Mouse (Mus musculus) forebrain, embryonic 15.5 days (tissue): Measurements from ENCODE around the gene Rassf5. TPM values are rescaled to one million over a fixed set of nuclear protein-coding genes. Genes with fewer than 3 reads are reported as not detected.

Experiments used
- ATAC-seq: fragments of 200-750 bp; cut with Nextera tagmentation; replicated peaks from 2 replicates; pipeline ENCODE4 v1.8.0; 2017; ENCODE audit warnings: mild to moderate bottlenecking, moderate TSS enrichment, moderate library complexity
- H3K27ac ChIP-seq: fragments of 300-500 bp; sonication (generic); replicated peaks from 2 replicates; pipeline ENCODE4 v1.5.1; 2015; ENCODE audit warnings: mild to moderate bottlenecking, inconsistent platforms
- H3K27me3 ChIP-seq: fragments of 300-500 bp; sonication (generic); 2 replicates; pipeline ENCODE4 v1.6.1; 2015; ENCODE audit warnings: inconsistent platforms
- H3K36me3 ChIP-seq: fragments of 300-500 bp; sonication (generic); 2 replicates; pipeline ENCODE4 v1.6.1; 2015; ENCODE audit warnings: mild to moderate bottlenecking, inconsistent platforms
- H3K4me1 ChIP-seq: fragments of 300-500 bp; sonication (generic); 2 replicates; pipeline ENCODE4 v1.6.1; 2015; ENCODE audit warnings: inconsistent platforms
- H3K4me2 ChIP-seq: fragments of 300-500 bp; sonication (generic); replicated peaks from 2 replicates; pipeline ENCODE4 v1.6.1; 2015; ENCODE audit warnings: mild to moderate bottlenecking, inconsistent platforms
- H3K4me3 ChIP-seq: fragments of 300-500 bp; sonication (generic); 2 replicates; pipeline ENCODE4 v1.5.1; 2015; ENCODE audit warnings: mild to moderate bottlenecking, inconsistent platforms
- H3K9ac ChIP-seq: fragments of 300-500 bp; sonication (generic); replicated peaks from 2 replicates; pipeline ENCODE4 v1.6.1; 2015; ENCODE audit warnings: mild to moderate bottlenecking, inconsistent platforms
- H3K9me3 ChIP-seq: fragments of 300-500 bp; sonication (generic); 2 replicates; pipeline ENCODE4 v1.6.1; 2016; ENCODE audit warnings: inconsistent platforms
- WGBS: fragments of 180-500 bp; shearing (Covaris S2); methylation state at CpG from one replicate; pipeline ENCODE4 v1.1.7; 2015; ENCODE audit warnings: mixed read lengths; 5-methylcytosine and 5-hydroxymethylcytosine counted together
- polyA plus RNA-seq: library from polyadenylated mRNA; unstranded; fragments of >200 nt; fragmentation: Nextera tagmentation; extraction: Ambion mirVana; gene quantifications from 2 replicates; pipeline ENCODE4 v1.2.1, GENCODE M21; 2015

Gene Rassf5
- polyA plus RNA-seq, 1 experiment from 2014 or later: 1.8 TPM

GRCm38 (mm10) chr1:131246433-131247395 lies 1.7 kb upstream of the Rassf5 start:
- Histone ChIP-seq H3K36me3 (no peaks in the 10 kb centered on the region), H3K4me3 (no peak overlapping the region), H3K9me3 (no peaks in the 10 kb centered on the region), H3K27ac (no peak overlapping the region), H3K4me1 (peaks cover 22% of the 10 kb centered on the region), H3K9ac (no peak overlapping the region), H3K4me2 (0 out of 2 replicates have a peak overlapping the region, but pooled peaks have one; percentile 9), H3K27me3 (peaks cover 14% of the 10 kb centered on the region)
- WGBS: 11% methylated on average over 7 of the region's 7 CpGs
- 0 out of 2 replicates have a peak, but pooled peaks have one; percentile 9 for ATAC-seq

- Histone ChIP-seq H3K27ac (no peak overlapping the region), H3K27me3 (peaks cover 14% of the 10 kb centered on the region)
- WGBS: 9% methylated on average over 9 of the region's 9 CpGs
Observed at GRCm38 (mm10) chr1:131245926-131246325, 868 bp upstream of the Rassf5 start.

GRCm38 (mm10) chr1:131244536-131245088 lies 446 bp downstream of the Rassf5 start:
- peak overlapping the region; percentile 95 for H3K4me2 ChIP-seq
- H3K4me1 ChIP-seq: peaks cover 26% of the 10 kb centered on the region
- peaks cover 14% of the 10 kb centered on the region for H3K27me3 ChIP-seq
- H3K9ac ChIP-seq: peak overlapping the region; percentile 57
- ATAC-seq: peak; percentile 57
- under 1% methylated on average over 57 of the region's 57 CpGs for WGBS
- no peaks in the 10 kb centered on the region for H3K36me3 ChIP-seq
- H3K4me3 ChIP-seq: peak overlapping the region; percentile 55
- no peaks in the 10 kb centered on the region for H3K9me3 ChIP-seq
- H3K27ac ChIP-seq: no peak overlapping the region

More at GRCm38 (mm10) chr1:131245926-131246325, 868 bp upstream of the Rassf5 start:
- Histone ChIP-seq H3K4me3 (peak overlapping the region; percentile 55), H3K9ac (no peak overlapping the region), H3K9me3 (no peaks in the 10 kb centered on the region), H3K36me3 (no peaks in the 10 kb centered on the region), H3K4me1 (peaks cover 22% of the 10 kb centered on the region), H3K4me2 (peak overlapping the region; percentile 95)
- peak; percentile 47 for ATAC-seq

GRCm38 (mm10) chr1:131242956-131243355 lies 2.1 kb downstream of the Rassf5 start:
- H3K36me3 ChIP-seq: no peaks in the 10 kb centered on the region
- no peak overlapping the region for H3K27ac ChIP-seq
- 63% methylated on average over 6 of the region's 6 CpGs for WGBS
- H3K9me3 ChIP-seq: no peaks in the 10 kb centered on the region
- H3K4me3 ChIP-seq: no peak overlapping the region
- H3K4me2 ChIP-seq: no peak overlapping the region
- peaks cover 14% of the 10 kb centered on the region for H3K27me3 ChIP-seq
- no peak overlapping the region for H3K9ac ChIP-seq
- H3K4me1 ChIP-seq: peaks cover 28% of the 10 kb centered on the region
- no peak for ATAC-seq

- 38% methylated on average over 12 of the region's 12 CpGs for WGBS
- Histone ChIP-seq H3K4me1 (peaks cover 10% of the 10 kb centered on the region), H3K27ac (no peak overlapping the region), H3K36me3 (no peaks in the 10 kb centered on the region), H3K4me2 (no peak overlapping the region), H3K4me3 (no peak overlapping the region), H3K27me3 (peaks cover 14% of the 10 kb centered on the region), H3K9me3 (no peaks in the 10 kb centered on the region), H3K9ac (no peak overlapping the region)
- ATAC-seq: no peak
Observed at GRCm38 (mm10) chr1:131239576-131240193, 5.4 kb downstream of the Rassf5 start.

GRCm38 (mm10) chr1:131238931-131239381 lies 6.1 kb downstream of the Rassf5 start:
- no peaks in the 10 kb centered on the region for H3K9me3 ChIP-seq
- peaks cover 8% of the 10 kb centered on the region for H3K27me3 ChIP-seq
- H3K4me3 ChIP-seq: no peak overlapping the region
- no peak overlapping the region for H3K4me2 ChIP-seq
- H3K4me1 ChIP-seq: peaks cover 6% of the 10 kb centered on the region; the same call in 1 of the 2 replicates
- no peak overlapping the region for H3K27ac ChIP-seq
- H3K9ac ChIP-seq: no peak overlapping the region
- ATAC-seq: no peak
- H3K36me3 ChIP-seq: no peaks in the 10 kb centered on the region
- WGBS: 73% methylated on average over 8 of the region's 8 CpGs

GRCm38 (mm10) chr1:131236077-131236476 lies 9.0 kb downstream of the Rassf5 start:
- ATAC-seq: no peak
- no peaks in the 10 kb centered on the region for H3K36me3 ChIP-seq
- no peak overlapping the region for H3K9ac ChIP-seq
- no peaks in the 10 kb centered on the region for H3K27me3 ChIP-seq
- H3K27ac ChIP-seq: no peak overlapping the region
- H3K4me3 ChIP-seq: no peak overlapping the region
- 75% methylated on average over 7 of the region's 7 CpGs for WGBS
- H3K4me1 ChIP-seq: peaks cover 6% of the 10 kb centered on the region; the same call in 1 of the 2 replicates
- no peaks in the 10 kb centered on the region for H3K9me3 ChIP-seq
- H3K4me2 ChIP-seq: no peak overlapping the region

GRCm38 (mm10) chr1:131233527-131233926 lies 11.5 kb downstream of the Rassf5 start:
- H3K36me3 ChIP-seq: no peaks in the 10 kb centered on the region
- no peaks in the 10 kb centered on the region for H3K9me3 ChIP-seq
- WGBS: 71% methylated on average over 12 of the region's 12 CpGs
- H3K27me3 ChIP-seq: no peaks in the 10 kb centered on the region
- no peaks in the 10 kb centered on the region for H3K4me1 ChIP-seq
- H3K9ac ChIP-seq: no peak overlapping the region
- ATAC-seq: no peak
- H3K4me2 ChIP-seq: no peak overlapping the region
- H3K4me3 ChIP-seq: no peak overlapping the region
- H3K27ac ChIP-seq: no peak overlapping the region

- Histone ChIP-seq H3K27me3 (no peaks in the 10 kb centered on the region), H3K4me1 (no peaks in the 10 kb centered on the region), H3K4me2 (no peak overlapping the region), H3K9ac (no peak overlapping the region), H3K36me3 (no peaks in the 10 kb centered on the region), H3K9me3 (no peaks in the 10 kb centered on the region), H3K27ac (no peak overlapping the region), H3K4me3 (no peak overlapping the region)
- ATAC-seq: no peak
- 86% methylated on average over 5 of the region's 5 CpGs for WGBS
Observed at GRCm38 (mm10) chr1:131228659-131229058, 16.4 kb downstream of the Rassf5 start.

- no peak overlapping the region for H3K4me2 ChIP-seq
- no peak overlapping the region for H3K4me3 ChIP-seq
- H3K4me1 ChIP-seq: no peaks in the 10 kb centered on the region
Observed at GRCm38 (mm10) chr1:131228225-131228624, 16.8 kb downstream of the Rassf5 start.

GRCm38 (mm10) chr1:131224848-131225471 lies 20.1 kb downstream of the Rassf5 start:
- H3K36me3 ChIP-seq: no peaks in the 10 kb centered on the region
- no peak overlapping the region for H3K4me3 ChIP-seq
- no peak overlapping the region for H3K9ac ChIP-seq
- no peak overlapping the region for H3K27ac ChIP-seq
- WGBS: 59% methylated on average over 12 of the region's 12 CpGs
- H3K9me3 ChIP-seq: no peaks in the 10 kb centered on the region
- H3K27me3 ChIP-seq: no peaks in the 10 kb centered on the region
- no peak overlapping the region for H3K4me2 ChIP-seq
- ATAC-seq: no peak
- no peaks in the 10 kb centered on the region for H3K4me1 ChIP-seq

More at GRCm38 (mm10) chr1:131228225-131228624, 16.8 kb downstream of the Rassf5 start:
- ATAC-seq: no peak
- Histone ChIP-seq H3K9ac (no peak overlapping the region), H3K27ac (no peak overlapping the region), H3K9me3 (no peaks in the 10 kb centered on the region), H3K36me3 (no peaks in the 10 kb centered on the region), H3K27me3 (no peaks in the 10 kb centered on the region)
- WGBS: 71% methylated on average over 7 of the region's 7 CpGs
